11 mouse cellular contexts compared by ENCODE assay signal in genomic region chr15:101372131-101372977, GRCm38 (mm10). TPM values are rescaled to one million over a fixed set of nuclear protein-coding genes. Genes with fewer than 3 reads are reported as not detected.
A peak's percentile ranks its signal among the peaks of the same experiment; 100 is the strongest.
DNase-seq lines count a peak whose midpoint lies in the region; ATAC-seq and TF ChIP-seq lines count a peak whose summit lies in the region.
"Had no signal": no experiment of that assay in that cellular context is flagged by ENCODE, and none has a peak within 500 bp of the region (broad histone marks: within the 10 kb centered on the region; RNA-seq: fewer than 3 reads in every experiment).

No protein-coding gene starts in this region.

- no peak overlapping the region for H3K4me2 ChIP-seq in heart, embryonic 14.5 days (ENCODE audit: low read length)

- H3K4me1 ChIP-seq in heart, embryonic 14.5 days (ENCODE audit: control insufficient read depth in 2 of 2, insufficient read depth in 2 of 2, low read length in 2 of 2): peaks cover 75 to 79% of the 10 kb centered on the region in 2 experiments
- peaks cover 61% of the 10 kb centered on the region for H3K4me1 ChIP-seq in bone marrow macrophage, adult 2 months (ENCODE audit: control insufficient read depth, insufficient read depth, low read length)

- no peaks in the 10 kb centered on the region for H3K36me3 ChIP-seq in heart, embryonic 14.5 days (ENCODE audit: control insufficient read depth, insufficient read depth, low read length)

- peak; percentile 4; the same call in 1 of the 2 replicates for TF ChIP-seq CTCF in bone marrow macrophage, adult 2 months (IDR thresholded peaks at IDR 0.05; ENCODE audit: low read depth, low read length)

- H3K9me3 ChIP-seq in heart, embryonic 14.5 days (ENCODE audit: control insufficient read depth, low read length): no peaks in the 10 kb centered on the region
- H3K9me3 ChIP-seq: megakaryocyte, embryonic 14.5 days had no signal

- H3K27me3 ChIP-seq in heart, embryonic 14.5 days (ENCODE audit: control insufficient read depth, insufficient read depth, low read length): no peaks in the 10 kb centered on the region

- peak overlapping the region; percentile 21 to 46; a peak in 2 of 4 replicates for H3K27ac ChIP-seq in heart, embryonic 14.5 days (replicated peaks in 1 of 2; ENCODE audit: control insufficient read depth in 1 of 2, insufficient read depth in 1 of 2, low read depth in 2 of 2, low read length in 2 of 2)
- H3K27ac ChIP-seq in bone marrow macrophage, adult 2 months (ENCODE audit: insufficient read depth, low read depth, low read length): no peak overlapping the region

- no peak overlapping the region for H3K9ac ChIP-seq in heart, embryonic 14.5 days (ENCODE audit: low read length)

- no peak overlapping the region for H3K4me3 ChIP-seq in heart, embryonic 14.5 days (ENCODE audit: control insufficient read depth in 1 of 2, insufficient read depth in 1 of 2, low read depth in 1 of 2, low read length in 2 of 2)
- H3K4me3 ChIP-seq in bone marrow macrophage, adult 2 months (ENCODE audit: insufficient read depth, low read length): no peak overlapping the region

- no peak for TF ChIP-seq POLR2A in bone marrow macrophage, adult 2 months (IDR thresholded peaks at IDR 0.05; ENCODE audit: borderline replicate concordance, low read depth, low read length)

- WGBS in heart, embryonic 14.5 days: 36% methylated on average over 7 of the region's 7 CpGs

- no peak for DNase-seq in heart, postnatal 4 days
- peak; percentile 54 for DNase-seq in 3T3-L1 (ENCODE audit: low read depth, low spot score)
- DNase-seq in lung, postnatal 36 days: peak; percentile 82
- no peak for DNase-seq in layer of hippocampus, adult 9-10 months (ENCODE audit: low spot score)
- no peak for DNase-seq in c-Kit-positive CD71-positive TER-119-positive erythroid progenitor cells, embryonic 14.5 days (ENCODE audit: low spot score)
- DNase-seq: cerebellum, postnatal 36 days had no signal

- no peak for ATAC-seq in heart, embryonic 14.5 days (ENCODE audit: insufficient number of reproducible peaks, insufficient read depth, low FRiP score, low read depth)

RNA-seq across cellular contexts. Expression of gene Krt80, which starts 2.4 kb away (rescaled TPM):
- polyA plus RNA-seq in heart, embryonic 14.5 days (2014; fragmentation: Nextera tagmentation; extraction: Ambion mirVana): 6.9 and 8.0 TPM in 2 replicates
- total RNA-seq in heart, postnatal 4 days (2021): 10 to 100 TPM; 10.1 to 11.2 TPM
- polyA plus RNA-seq in bone marrow macrophage, adult 2 months (2012; ENCODE audit: insufficient read depth, insufficient read length, missing spikeins): 14.8 and 15.6 TPM in 2 replicates
- polyA plus RNA-seq: limb, embryonic 11.5 days had no signal

RNA-seq across cellular contexts. Expression of gene Krt7, which starts 38.5 kb away (rescaled TPM):
- polyA plus RNA-seq in heart, embryonic 14.5 days (2014; fragmentation: Nextera tagmentation; extraction: Ambion mirVana): 10.0 and 13.7 TPM in 2 replicates
- 1 to 10 TPM; 9.3 to 10.0 TPM for total RNA-seq in heart, postnatal 4 days (2021)
- polyA plus RNA-seq in bone marrow macrophage, adult 2 months (2012; ENCODE audit: insufficient read depth, insufficient read length, missing spikeins): 0.48 TPM in 1 of 2 replicates, not detected in the other
- total RNA-seq: layer of hippocampus, adult 18-20 months had no signal

Comparison
In these comparisons a context has a peak if more than half of its experiments do, and no peak if none do; other contexts are left out.
1. DNase-seq: peak in 3T3-L1 (single experiment) and lung, postnatal 36 days (single experiment); none in heart, postnatal 4 days (single experiment), layer of hippocampus, adult 9-10 months (single experiment) and c-Kit-positive CD71-positive TER-119-positive erythroid progenitor cells, embryonic 14.5 days (single experiment).